10 mouse cellular contexts compared by ENCODE assay signal in genomic region chr3:138405341-138405740, GRCm38 (mm10). TPM values are rescaled to one million over a fixed set of nuclear protein-coding genes. Genes with fewer than 3 reads are reported as not detected.
DNase-seq lines count a peak whose midpoint lies in the region; ATAC-seq and TF ChIP-seq lines count a peak whose summit lies in the region.
"Had no signal": no experiment of that assay in that cellular context is flagged by ENCODE, and none has a peak within 500 bp of the region (broad histone marks: within the 10 kb centered on the region; RNA-seq: fewer than 3 reads in every experiment).

No protein-coding gene starts in this region.

- in situ Hi-C loops in CH12.LX (cut with MboI; ENCODE audit: low pct_ligation_motif_present, low pct_unique_long_range_greater_than_20kb, low sequenced_read_pairs) = no loop called here

- ATAC-seq in hindbrain, embryonic 14.5 days (ENCODE audit: low FRiP score) = no peak
- ATAC-seq in hindbrain, embryonic 13.5 days (ENCODE audit: low FRiP score) = no peak
- no peak for ATAC-seq in forebrain, embryonic 16.5 days

- intact Hi-C loops in heart, postnatal 10 days (cut with DNase I) = loop anchor here (1.0 to 5.0 kb wide), 5 partner anchors 98 to 207 kb away; no protein-coding TSS in a partner anchor

- no peak for TF ChIP-seq POLR2A in CH12.LX (IDR thresholded peaks at IDR 0.05; ENCODE audit: low read depth, low read length)
- TF ChIP-seq POLR2A in brain, embryonic 14.5 days (IDR thresholded peaks at IDR 0.05; ENCODE audit: borderline replicate concordance, extremely low read depth, insufficient read depth, insufficient read length, poor library complexity, severe bottlenecking) = no peak

- no peak overlapping the region for H3K27ac ChIP-seq in hindbrain, embryonic 14.5 days
- H3K27ac ChIP-seq in hindbrain, embryonic 13.5 days = no peak overlapping the region
- no peak overlapping the region for H3K27ac ChIP-seq in CH12.LX (ENCODE audit: insufficient read depth, low read depth)
- H3K27ac ChIP-seq in forebrain, embryonic 16.5 days (ENCODE audit: low read length) = no peak overlapping the region

- H3K4me1 ChIP-seq in hindbrain, embryonic 14.5 days (replicated peaks; ENCODE audit: control insufficient read depth, insufficient read depth, low read length) = no peaks in the 10 kb centered on the region
- H3K4me1 ChIP-seq in hindbrain, embryonic 13.5 days (replicated peaks) = no peaks in the 10 kb centered on the region
- H3K4me1 ChIP-seq in CH12.LX (ENCODE audit: control insufficient read depth in 1 of 2, insufficient read depth in 2 of 2) = no peaks in the 10 kb centered on the region
- no peaks in the 10 kb centered on the region for H3K4me1 ChIP-seq in forebrain, embryonic 16.5 days (replicated peaks; ENCODE audit: control insufficient read depth, insufficient read depth, low read length)

- TF ChIP-seq EP300 in CH12.LX (IDR thresholded peaks at IDR 0.05; ENCODE audit: low read length) = no peak

- peak; percentile 75 for DNase-seq in hindbrain, embryonic 14.5 days (ENCODE audit: low spot score)
- DNase-seq in CH12.LX (ENCODE audit: extremely low read depth) = peak; percentile 55
- peak; percentile 71 for DNase-seq in brain, embryonic 14.5 days (ENCODE audit: low read depth)
- peak; percentile 52 to 69 for DNase-seq in heart, postnatal 10 days
- peak; percentile 6 for DNase-seq in left cerebral cortex, adult 11 months (ENCODE audit: low spot score)
- peak; percentile 47 for DNase-seq in retina, postnatal 1 day

- H3K9ac ChIP-seq in hindbrain, embryonic 14.5 days = no peak overlapping the region
- H3K9ac ChIP-seq in hindbrain, embryonic 13.5 days = no peak overlapping the region
- no peak overlapping the region for H3K9ac ChIP-seq in CH12.LX (ENCODE audit: insufficient read depth, low read depth)
- H3K9ac ChIP-seq in forebrain, embryonic 16.5 days (replicated peaks; ENCODE audit: low read depth, low read length) = no peak overlapping the region

- TF ChIP-seq CTCF in CH12.LX (conservative IDR thresholded peaks at IDR 0.05 in 1 of 2, IDR thresholded peaks at IDR 0.05 in 1 of 2; ENCODE audit: low read depth in 2 of 2, low read length in 2 of 2) = peak; percentile 79 to 91
- peak; percentile 40; the same call in 1 of the 2 replicates for TF ChIP-seq CTCF in brain, embryonic 14.5 days (IDR thresholded peaks at IDR 0.05; ENCODE audit: borderline replicate concordance, extremely low read depth, insufficient read depth, insufficient read length)

- H3K4me3 ChIP-seq in hindbrain, embryonic 14.5 days (replicated peaks; ENCODE audit: low read length) = no peak overlapping the region
- no peak overlapping the region for H3K4me3 ChIP-seq in hindbrain, embryonic 13.5 days
- no peak overlapping the region for H3K4me3 ChIP-seq in CH12.LX (replicated peaks in 1 of 3; ENCODE audit: low read depth in 2 of 3, low read length in 2 of 3, poor library complexity in 1 of 3)
- H3K4me3 ChIP-seq in forebrain, embryonic 16.5 days (replicated peaks; ENCODE audit: low read length) = no peak overlapping the region

- dilution Hi-C loops in CH12.LX (cut with MboI; ENCODE audit: extremely low pct_ligation_motif_present, extremely low pct_unique_long_range_greater_than_20kb, low sequenced_read_pairs) = no loop called here

- no peaks in the 10 kb centered on the region for H3K79me2 ChIP-seq in CH12.LX (replicated peaks; ENCODE audit: control insufficient read depth, extremely low read depth, insufficient read depth, poor library complexity, severe bottlenecking)

- no peaks in the 10 kb centered on the region for H3K27me3 ChIP-seq in hindbrain, embryonic 14.5 days (ENCODE audit: control insufficient read depth, insufficient read depth, low read length)
- H3K27me3 ChIP-seq in hindbrain, embryonic 13.5 days = no peaks in the 10 kb centered on the region
- H3K27me3 ChIP-seq in CH12.LX (replicated peaks) = no peaks in the 10 kb centered on the region
- no peaks in the 10 kb centered on the region for H3K27me3 ChIP-seq in forebrain, embryonic 16.5 days (replicated peaks; ENCODE audit: control insufficient read depth, insufficient read depth, low read length)

- WGBS in hindbrain, embryonic 14.5 days = 46% methylated on average over 3 of the region's 3 CpGs
- WGBS in hindbrain, embryonic 13.5 days = 58% methylated on average over 3 of the region's 3 CpGs
- 49% methylated on average over 3 of the region's 3 CpGs for WGBS in forebrain, embryonic 16.5 days

- no peak overlapping the region for H3K4me2 ChIP-seq in hindbrain, embryonic 14.5 days (replicated peaks)
- H3K4me2 ChIP-seq in hindbrain, embryonic 13.5 days = no peak overlapping the region
- no peak overlapping the region for H3K4me2 ChIP-seq in CH12.LX (ENCODE audit: insufficient read depth, low read depth, poor library complexity, severe bottlenecking)
- H3K4me2 ChIP-seq in forebrain, embryonic 16.5 days (ENCODE audit: low read length) = no peak overlapping the region

- peak; percentile 81 for TF ChIP-seq RAD21 in CH12.LX (IDR thresholded peaks at IDR 0.05; ENCODE audit: low read depth, low read length)

- no peaks in the 10 kb centered on the region for H3K36me3 ChIP-seq in hindbrain, embryonic 14.5 days (replicated peaks; ENCODE audit: control insufficient read depth, insufficient read depth)
- H3K36me3 ChIP-seq in hindbrain, embryonic 13.5 days = no peaks in the 10 kb centered on the region
- H3K36me3 ChIP-seq in CH12.LX (replicated peaks in 1 of 2; ENCODE audit: control insufficient read depth in 1 of 2, insufficient read depth in 1 of 2, low read length in 1 of 2) = no peaks in the 10 kb centered on the region
- no peaks in the 10 kb centered on the region for H3K36me3 ChIP-seq in forebrain, embryonic 16.5 days (ENCODE audit: control insufficient read depth, insufficient read depth)

- H3K9me3 ChIP-seq in hindbrain, embryonic 14.5 days (ENCODE audit: control insufficient read depth, low read length) = no peaks in the 10 kb centered on the region
- no peaks in the 10 kb centered on the region for H3K9me3 ChIP-seq in hindbrain, embryonic 13.5 days
- H3K9me3 ChIP-seq in CH12.LX (replicated peaks; ENCODE audit: low read length) = peaks cover 4% of the 10 kb centered on the region
- H3K9me3 ChIP-seq in forebrain, embryonic 16.5 days (ENCODE audit: control insufficient read depth, low read length) = no peaks in the 10 kb centered on the region

TF ChIP-seq in CH12.LX, 34 proteins besides CTCF, POLR2A, EP300 and RAD21:
- TF ChIP-seq NELFE (IDR thresholded peaks at IDR 0.05; ENCODE audit: low read depth, low read length) (0 out of 2 replicates have a peak, but pooled peaks have one; percentile 25), MYC (IDR thresholded peaks at IDR 0.05; ENCODE audit: low read depth, low read length) (peak; percentile 43; the same call in 1 of the 2 replicates), TBP (conservative IDR thresholded peaks at IDR 0.05; ENCODE audit: low read depth, low read length) (no peak), ZC3H11A (IDR thresholded peaks at IDR 0.05; ENCODE audit: low read depth, low read length) (peak; percentile 44), SMC3 (IDR thresholded peaks at IDR 0.05; ENCODE audit: low read depth, low read length) (peak; percentile 91)

RNA-seq across cellular contexts. Expression of gene Adh4, which starts 9.9 kb away (rescaled TPM):
- polyA plus RNA-seq in hindbrain, embryonic 14.5 days (2014; fragmentation: Nextera tagmentation; extraction: Ambion mirVana) = 0.58 TPM in 1 of 2 replicates, not detected in the other
- not detected in 2 replicates for polyA plus RNA-seq in hindbrain, embryonic 13.5 days (2015; fragmentation: Nextera tagmentation; extraction: Ambion mirVana)
- total RNA-seq in CH12.LX (2012; rRNA removed) (0.21 and 0.25 TPM in 2 replicates), CH12.LX (2014; rRNA removed) (not detected in 2 replicates)
- polyA plus RNA-seq in CH12.LX (2012; ENCODE audit: insufficient read length, low read depth) = not detected in 2 replicates
- not detected in 2 replicates for polyA plus RNA-seq in brain, embryonic 14.5 days (2012; rRNA removed)
- total RNA-seq in heart, postnatal 10 days (2021) = not detected
- polyA plus RNA-seq in forebrain, embryonic 16.5 days (2015; fragmentation: Nextera tagmentation; extraction: Ambion mirVana) = not detected in 2 replicates
- total RNA-seq: neutrophil, adult 5-6 weeks had no signal
- polyA plus RNA-seq: heart, embryonic 16.5 days had no signal

RNA-seq across cellular contexts. Expression of gene Adh5, which starts 37.6 kb away (rescaled TPM):
- polyA plus RNA-seq in hindbrain, embryonic 14.5 days (2014; fragmentation: Nextera tagmentation; extraction: Ambion mirVana) = 196 and 198 TPM in 2 replicates
- 230 TPM in 2 replicates for polyA plus RNA-seq in hindbrain, embryonic 13.5 days (2015; fragmentation: Nextera tagmentation; extraction: Ambion mirVana)
- total RNA-seq in CH12.LX (2012; rRNA removed) (384 TPM in 2 replicates), CH12.LX (2014; rRNA removed) (468 and 489 TPM in 2 replicates)
- polyA plus RNA-seq in CH12.LX (2012; ENCODE audit: insufficient read length, low read depth) = 487 and 508 TPM in 2 replicates
- 120 and 141 TPM in 2 replicates for polyA plus RNA-seq in brain, embryonic 14.5 days (2012; rRNA removed)
- 100 to 1,000 TPM; 106 to 112 TPM for total RNA-seq in heart, postnatal 10 days (2021)
- polyA plus RNA-seq in forebrain, embryonic 16.5 days (2015; fragmentation: Nextera tagmentation; extraction: Ambion mirVana) = 260 and 293 TPM in 2 replicates

Comparison
In these comparisons a context has a peak if more than half of its experiments do, and no peak if none do; other contexts are left out.
1. DNase-seq: peak in every context shown above with its lines; median percentile 75 in hindbrain, embryonic 14.5 days; 71 in brain, embryonic 14.5 days; 60 in heart, postnatal 10 days; 55 in CH12.LX; 47 in retina, postnatal 1 day; 6 in left cerebral cortex, adult 11 months.